Mouse (Mus musculus): ENCODE results near the gene Ubac1.

Ubac1 gene

DNA sequence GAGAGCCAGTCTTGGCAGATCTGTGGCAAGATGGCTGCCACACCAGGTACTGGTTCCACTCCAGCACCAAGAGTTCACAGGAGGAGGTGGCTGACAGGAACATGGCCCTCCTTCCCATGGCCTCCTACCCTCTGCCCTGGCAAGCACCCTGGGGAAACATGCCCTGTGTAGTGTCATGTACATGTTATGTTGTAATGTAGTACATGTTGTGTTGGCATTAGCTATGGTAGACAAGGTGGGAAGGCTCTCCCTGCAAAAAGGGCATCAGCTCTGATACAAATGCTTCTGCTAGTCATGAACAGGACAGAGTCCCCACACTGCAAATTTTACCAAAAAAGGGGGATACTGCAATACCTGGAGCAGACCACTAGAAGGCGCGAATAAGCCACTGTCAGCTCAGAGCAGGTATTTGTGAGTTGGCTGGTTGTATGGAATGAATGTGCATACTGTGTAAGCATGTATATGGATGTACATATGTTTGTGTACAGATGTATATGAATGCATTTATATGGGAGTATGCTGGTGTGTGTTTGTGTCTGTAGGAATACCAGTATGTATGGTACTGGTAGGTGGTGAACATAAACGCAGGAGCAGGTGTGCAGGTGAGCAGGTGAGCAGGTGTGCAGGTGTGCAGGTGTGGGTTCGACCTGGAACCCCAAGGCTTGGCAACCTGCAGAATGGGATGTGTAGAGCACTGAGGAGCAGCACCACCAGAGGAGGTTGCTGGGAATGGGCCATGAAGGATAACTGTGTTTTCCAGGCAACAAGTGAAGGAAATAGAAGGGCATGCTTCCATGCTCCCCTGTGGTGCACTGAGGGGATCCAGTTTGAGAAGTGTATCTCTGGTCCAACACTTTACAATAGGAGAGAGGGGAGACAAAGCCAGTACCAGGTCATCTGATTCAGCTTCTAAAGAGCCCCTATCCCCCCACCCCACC lies 2.9 kb upstream of the Ubac1 start:
- no peak for DNase-seq (ENCODE audit: extremely low read depth, insufficient read length, low spot score)

DNA sequence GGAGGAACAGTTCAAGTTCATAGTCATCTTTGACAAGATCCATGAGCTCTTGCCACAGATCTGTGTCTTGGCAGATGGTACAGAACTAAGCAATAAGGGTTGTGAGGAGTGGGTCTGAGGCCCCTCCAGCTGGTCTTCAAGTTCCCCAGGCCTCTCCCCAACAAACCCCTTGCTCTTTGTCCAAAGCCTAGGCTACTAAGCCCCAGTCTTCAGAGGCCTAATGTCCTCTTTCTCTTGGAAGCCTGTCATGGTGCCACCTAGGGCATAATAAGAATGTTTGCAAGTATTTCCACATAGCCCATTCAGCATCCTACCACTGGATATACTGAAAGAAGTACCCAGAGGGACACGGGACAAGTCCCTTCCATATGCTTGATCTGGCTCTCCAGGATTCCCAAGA lies 1.1 kb upstream of the Ubac1 start:
- no peak for DNase-seq (ENCODE audit: extremely low read depth, insufficient read length, low spot score)

GRCm38 (mm10) chr2:26022258-26022565 lies 665 bp upstream of the Ubac1 start:
- DNase-seq (ENCODE audit: extremely low read depth, insufficient read length, low spot score), result no peak

- DNase-seq (ENCODE audit: extremely low read depth, insufficient read length, low spot score), result no peak
These were observed 610 bp downstream of the Ubac1 start for GRCm38 (mm10) chr2:26020714-26021560.

DNA sequence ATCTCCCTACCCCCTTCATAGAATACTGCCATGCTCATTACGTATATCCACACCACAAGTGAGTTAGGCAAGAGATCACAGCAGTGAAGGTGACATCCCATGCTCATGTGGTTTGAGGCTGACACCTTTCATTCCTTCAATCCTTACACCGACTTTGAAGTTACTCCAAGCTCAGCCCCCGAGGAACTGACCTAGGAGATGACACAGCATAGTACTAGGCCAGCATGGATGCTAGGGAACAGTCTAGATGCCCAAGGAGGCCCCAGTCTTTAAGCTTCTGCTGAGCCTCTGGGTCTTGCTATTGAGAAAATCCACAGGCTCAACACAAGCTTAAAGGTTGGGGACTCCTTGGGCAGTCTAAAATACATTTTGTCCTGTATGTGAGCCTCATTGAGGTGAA lies 1.6 kb downstream of the Ubac1 start:
- no peak for DNase-seq (ENCODE audit: extremely low read depth, insufficient read length, low spot score)

DNA sequence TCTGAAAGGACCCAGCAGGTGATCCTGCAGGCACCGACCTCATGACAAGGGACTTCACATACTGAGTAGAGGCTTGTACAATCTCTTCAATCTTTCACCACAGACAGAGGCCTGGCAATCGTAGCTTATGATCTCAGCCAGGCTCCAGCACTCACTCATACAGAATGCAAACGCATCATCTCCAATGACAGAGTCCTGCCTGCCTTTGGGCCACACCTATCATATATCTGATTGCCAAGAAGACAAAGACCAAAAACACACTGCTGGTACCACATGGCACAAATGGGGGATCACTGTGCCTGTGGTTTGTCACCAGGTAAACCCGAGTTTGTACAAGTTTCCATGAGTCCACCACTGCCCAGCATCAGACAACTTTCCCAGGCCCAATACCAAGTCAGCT lies 4.2 kb downstream of the Ubac1 start:
- DNase-seq (ENCODE audit: extremely low read depth, insufficient read length, low spot score), result no peak

DNA sequence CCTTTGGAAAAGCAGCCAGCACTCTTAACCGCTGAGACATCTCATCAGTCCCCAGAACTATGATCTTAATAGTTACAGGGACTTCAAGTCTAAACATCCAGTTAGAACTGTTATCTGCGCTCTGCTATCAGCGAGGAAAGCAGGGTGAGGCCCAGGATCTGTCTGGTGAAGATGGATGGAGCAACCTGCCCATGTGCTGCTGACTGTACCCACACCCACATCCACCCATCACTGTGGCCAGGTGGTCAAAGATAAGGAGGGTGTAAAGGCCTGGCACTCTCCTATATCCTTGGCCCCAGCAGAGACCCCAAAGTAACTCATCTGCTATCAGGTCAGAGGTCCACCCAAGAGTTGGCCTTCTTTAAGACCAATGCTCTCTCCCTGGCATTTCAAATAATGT lies 7.9 kb downstream of the Ubac1 start:
- DNase-seq (ENCODE audit: extremely low read depth, insufficient read length, low spot score), result no peak

- DNase-seq (ENCODE audit: extremely low read depth, insufficient read length, low spot score), result no peak
These were observed 10.1 kb downstream of the Ubac1 start for GRCm38 (mm10) chr2:26011420-26011819.

GRCm38 (mm10) chr2:26002001-26002400 lies 19.5 kb downstream of the Ubac1 start:
- no peak for DNase-seq (ENCODE audit: extremely low read depth, insufficient read length, low spot score)

DNA sequence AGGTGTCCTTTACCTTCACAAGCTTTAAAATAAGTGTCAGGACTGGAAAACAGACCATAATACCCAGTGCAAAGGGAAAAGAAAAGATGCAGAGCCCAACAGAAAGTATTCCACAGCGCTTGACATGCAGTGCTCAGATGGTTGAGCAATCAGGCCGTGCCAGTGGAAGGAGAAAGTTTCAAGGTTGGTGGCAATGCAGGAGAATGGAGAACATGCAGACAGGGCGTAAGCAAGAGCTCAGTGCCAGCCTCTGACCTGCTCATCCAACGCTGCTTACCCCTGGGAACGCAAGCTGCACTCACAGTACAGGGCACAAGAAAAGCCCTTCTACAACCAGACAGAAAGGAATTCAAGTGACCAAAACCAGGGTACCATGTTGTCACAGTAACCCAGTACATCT lies 20.4 kb downstream of the Ubac1 start:
- DNase-seq (ENCODE audit: extremely low read depth, insufficient read length, low spot score), result no peak

GRCm38 (mm10) chr2:25997716-25998115 lies 23.8 kb downstream of the Ubac1 start:
- DNase-seq (ENCODE audit: extremely low read depth, insufficient read length, low spot score), result no peak

DNA sequence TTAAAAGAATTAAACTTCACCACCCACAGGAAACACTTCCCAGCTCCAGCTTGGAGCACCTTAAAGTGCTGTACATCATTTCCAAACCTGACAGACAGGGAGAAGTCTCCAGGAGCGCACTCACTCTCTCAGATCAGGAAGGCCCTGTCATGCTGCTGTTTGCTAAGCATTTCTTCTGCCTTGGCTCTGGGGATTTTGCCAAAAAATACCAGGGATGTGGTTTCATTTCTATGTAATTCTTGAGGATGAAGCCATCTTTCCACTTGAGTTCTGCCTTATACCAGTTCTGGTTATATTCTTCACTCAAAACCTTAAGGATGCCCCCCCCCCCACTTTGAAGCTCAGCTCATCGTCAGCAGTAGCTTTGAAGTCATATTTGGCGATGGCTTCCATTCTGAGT lies 26.8 kb downstream of the Ubac1 start:
- no peak for DNase-seq (ENCODE audit: extremely low read depth, insufficient read length, low spot score)

DNA sequence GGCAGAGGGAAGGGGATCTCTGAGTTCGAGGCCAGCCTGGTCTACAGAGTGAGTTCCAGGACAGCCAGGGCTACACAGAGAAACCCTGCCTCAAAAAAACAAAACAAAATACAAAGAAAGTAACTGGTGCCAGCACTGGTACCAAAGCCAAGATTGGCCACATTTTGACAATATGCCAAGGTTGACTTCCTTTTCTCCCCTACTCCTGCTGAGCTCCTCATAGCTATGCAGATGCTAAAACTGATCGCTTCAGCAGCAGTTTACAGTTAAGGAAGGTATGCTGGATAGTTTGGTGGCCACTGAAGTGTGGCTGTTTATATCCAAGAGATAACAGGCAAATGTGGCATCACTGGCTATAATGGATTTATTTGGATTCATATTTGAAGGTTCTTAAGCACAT lies 29.3 kb downstream of the Ubac1 start:
- no peak for DNase-seq (ENCODE audit: extremely low read depth, insufficient read length, low spot score)

GRCm38 (mm10) chr2:25989651-25990050 lies 31.9 kb downstream of the Ubac1 start:
- DNase-seq (ENCODE audit: extremely low read depth, insufficient read length, low spot score), result no peak

DNA sequence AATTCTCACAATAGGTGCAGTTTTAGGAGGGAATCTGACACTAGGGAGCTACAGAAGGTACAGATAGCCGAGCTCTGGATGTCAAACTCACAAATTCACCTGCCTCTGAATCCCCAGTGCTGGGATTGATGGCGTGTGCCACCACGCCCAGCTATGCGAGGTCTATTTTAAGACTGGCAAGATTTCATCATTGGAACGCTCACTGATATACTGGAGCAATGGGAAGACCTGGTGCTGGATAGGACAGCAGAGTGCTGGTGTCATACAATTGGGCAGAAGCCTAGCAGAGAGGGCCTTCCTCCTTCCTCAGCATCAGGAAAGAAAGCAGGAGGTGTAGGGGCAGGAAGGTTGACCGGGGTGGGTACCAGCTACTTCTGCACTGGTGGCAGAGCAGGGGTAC lies 33.7 kb downstream of the Ubac1 start:
- DNase-seq (ENCODE audit: extremely low read depth, insufficient read length, low spot score), result no peak

GRCm38 (mm10) chr2:25986601-25987000 lies 34.9 kb downstream of the Ubac1 start:
- DNase-seq (ENCODE audit: extremely low read depth, insufficient read length, low spot score), result peak; percentile 23

DNA sequence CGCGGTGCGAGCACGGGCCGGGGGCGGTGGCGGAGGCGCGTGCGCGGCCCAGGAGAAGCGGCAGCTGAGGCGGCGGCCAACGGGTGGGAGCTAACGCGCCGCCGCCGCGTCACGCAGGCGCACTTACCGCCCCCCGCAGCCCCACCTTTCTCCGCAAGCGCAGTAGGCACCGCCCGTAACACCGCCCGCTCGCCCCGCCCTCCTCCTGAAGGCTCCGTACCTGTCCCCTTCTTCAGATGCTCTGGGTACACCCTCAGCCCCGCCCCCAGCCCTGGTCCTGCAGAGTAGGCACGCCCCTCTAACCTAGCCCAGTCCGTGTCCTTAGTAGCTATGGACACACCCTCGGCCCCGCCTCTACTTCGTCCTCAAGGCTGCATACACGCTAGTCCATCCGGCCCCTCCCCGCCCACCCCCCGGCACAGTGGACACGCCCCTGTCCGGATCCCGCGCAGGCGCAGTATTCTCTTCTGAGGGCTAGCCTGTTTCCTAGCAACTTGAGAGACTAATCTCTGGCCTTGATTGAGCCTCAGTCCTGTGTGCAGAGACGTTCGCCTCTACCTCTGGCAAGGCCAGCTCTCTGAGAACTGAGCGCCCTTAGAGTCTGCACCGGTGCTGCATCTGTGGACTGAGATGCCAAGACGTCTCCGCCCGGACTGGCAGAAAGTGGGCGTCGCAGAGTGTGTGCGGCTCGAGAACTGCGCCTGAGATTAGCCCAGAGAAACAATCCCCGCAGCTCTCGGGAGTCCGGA lies 38.2 kb downstream of the Ubac1 start, which contains the start of gene Camsap1:
Camsap1 (minus strand) TSS at position 124 of the 749 bp plus-strand sequence.
- peak; percentile 99 for DNase-seq (ENCODE audit: extremely low read depth, insufficient read length, low spot score)

DNA sequence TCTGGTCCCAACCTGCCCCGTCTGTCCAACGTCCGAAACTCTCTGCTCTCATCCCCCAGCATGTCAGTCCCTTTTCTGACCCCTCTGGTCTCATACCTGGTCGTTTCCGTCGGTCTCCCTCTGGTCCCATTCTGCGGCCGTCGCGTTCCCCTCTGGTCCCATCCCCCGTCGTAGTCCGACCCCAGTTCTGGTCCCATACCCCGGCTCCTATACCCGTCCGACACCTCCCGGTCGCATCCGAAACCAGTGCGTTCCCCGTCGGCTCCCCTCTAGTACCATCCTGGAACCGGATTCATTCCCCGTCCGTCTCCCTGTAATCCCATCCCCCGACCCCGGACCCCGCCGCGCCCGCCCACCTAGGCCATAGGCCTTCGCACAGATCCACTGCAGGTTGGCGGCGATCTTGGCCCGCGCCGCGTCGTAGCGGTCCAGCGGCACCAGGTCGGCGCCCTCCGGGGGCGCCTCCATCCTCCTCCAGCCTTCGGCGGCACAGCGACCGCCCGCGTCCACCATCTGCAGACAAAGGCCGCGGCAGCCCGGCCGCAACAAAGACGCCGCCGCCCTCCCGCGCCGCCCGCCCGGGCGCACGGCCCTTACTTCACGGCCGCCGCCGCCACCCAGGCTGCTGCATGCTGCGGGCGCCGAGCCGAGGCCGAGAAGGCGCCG lies 39.0 kb downstream of the Ubac1 start:
- DNase-seq (ENCODE audit: extremely low read depth, insufficient read length, low spot score), result peak; percentile 57

DNA sequence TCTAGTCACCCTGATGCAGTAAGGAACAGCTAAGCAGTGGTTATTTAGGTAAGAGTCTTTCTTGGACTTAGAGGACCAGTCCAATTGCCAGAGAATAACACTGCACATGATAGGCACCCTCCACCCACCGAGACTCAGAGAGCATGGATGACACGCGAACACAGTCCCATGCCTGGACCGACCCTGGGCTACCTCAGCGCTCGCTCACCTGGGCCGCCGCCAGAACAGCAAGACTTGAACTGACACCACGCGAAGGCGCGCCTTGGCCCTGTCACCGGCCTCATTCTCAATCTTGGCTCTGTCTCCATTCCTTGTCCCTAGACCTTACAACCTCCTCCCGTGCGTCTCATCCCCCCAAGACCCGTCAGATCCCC lies 39.5 kb downstream of the Ubac1 start:
- peak; percentile 64 for DNase-seq (ENCODE audit: extremely low read depth, insufficient read length, low spot score)

- no peak for DNase-seq (ENCODE audit: extremely low read depth, insufficient read length, low spot score)
These were observed 42.5 kb downstream of the Ubac1 start for GRCm38 (mm10) chr2:25978997-25979396.

Data from 3134 (cell line).